ENCODE assay signal across 31 mouse cellular contexts in the genomic region with DNA sequence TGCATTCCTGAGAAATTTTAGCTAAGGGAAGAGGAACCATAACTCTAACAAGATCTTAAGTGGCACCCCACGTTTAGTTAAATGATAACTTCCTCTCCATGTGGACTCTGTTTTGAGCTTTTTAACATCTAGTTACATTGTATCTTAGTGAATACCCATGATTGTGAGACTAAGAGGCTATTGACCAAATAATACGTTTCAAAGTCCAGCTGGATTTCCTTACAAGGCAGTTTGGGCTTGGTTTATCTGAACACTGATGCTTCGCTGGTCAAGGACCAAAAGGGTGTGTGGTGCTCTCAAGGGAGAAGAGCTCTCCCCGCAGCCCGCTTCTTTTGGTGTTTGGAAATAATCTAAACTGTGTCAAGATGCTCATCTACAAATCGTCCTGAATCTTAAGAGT. TPM values are rescaled to one million over a fixed set of nuclear protein-coding genes. Genes with fewer than 3 reads are reported as not detected.
DNase-seq lines count a peak whose midpoint lies in the region; ATAC-seq and TF ChIP-seq lines count a peak whose summit lies in the region.
"Had no signal": no experiment of that assay in that cellular context is flagged by ENCODE, and none has a peak within 500 bp of the region (broad histone marks: within the 10 kb centered on the region; RNA-seq: fewer than 3 reads in every experiment).

No protein-coding gene starts in this region.

- no peaks in the 10 kb centered on the region for H3K36me3 ChIP-seq in kidney, adult 2 months (ENCODE audit: control insufficient read depth, insufficient read depth, low read length)
- H3K36me3 ChIP-seq in kidney, embryonic 14.5 days (ENCODE audit: control insufficient read depth, insufficient read depth, low read length): no peaks in the 10 kb centered on the region
- H3K36me3 ChIP-seq: embryonic facial prominence, embryonic 10.5 days; embryonic facial prominence, embryonic 13.5 days; forebrain, embryonic 12.5 days; forebrain, embryonic 15.5 days; hindbrain, embryonic 12.5 days; hindbrain, embryonic 15.5 days had no signal

- no peak overlapping the region for H3K9ac ChIP-seq in kidney, embryonic 14.5 days (ENCODE audit: low read depth, low read length)
- H3K9ac ChIP-seq: embryonic facial prominence, embryonic 13.5 days; forebrain, embryonic 12.5 days; forebrain, embryonic 15.5 days; hindbrain, embryonic 12.5 days; hindbrain, embryonic 15.5 days had no signal

- no peak overlapping the region for H3K27ac ChIP-seq in kidney, adult 2 months (ENCODE audit: insufficient read depth, low read depth, low read length)
- H3K27ac ChIP-seq in kidney, embryonic 14.5 days (ENCODE audit: low read depth, low read length): no peak overlapping the region
- H3K27ac ChIP-seq: embryonic facial prominence, embryonic 10.5 days; embryonic facial prominence, embryonic 13.5 days; forebrain, embryonic 12.5 days; forebrain, embryonic 15.5 days; heart, adult 2 months; hindbrain, embryonic 12.5 days; hindbrain, embryonic 15.5 days had no signal

- H3K4me3 ChIP-seq in kidney, adult 2 months (ENCODE audit: insufficient read depth, low read depth, low read length): no peak overlapping the region
- H3K4me3 ChIP-seq in kidney, embryonic 14.5 days (ENCODE audit: low read length): no peak overlapping the region
- H3K4me3 ChIP-seq: embryonic facial prominence, embryonic 10.5 days; embryonic facial prominence, embryonic 13.5 days; erythroblast, embryonic 14.5 days; forebrain, embryonic 12.5 days; forebrain, embryonic 15.5 days; heart, adult 2 months; hindbrain, embryonic 12.5 days; hindbrain, embryonic 15.5 days had no signal

- H3K4me2 ChIP-seq in kidney, embryonic 14.5 days (replicated peaks; ENCODE audit: low read depth, low read length): no peak overlapping the region
- H3K4me2 ChIP-seq: embryonic facial prominence, embryonic 13.5 days; forebrain, embryonic 12.5 days; forebrain, embryonic 15.5 days; heart, embryonic 11.5 days; hindbrain, embryonic 12.5 days; hindbrain, embryonic 15.5 days had no signal

- no peak for TF ChIP-seq POLR2A in kidney, adult 2 months (IDR thresholded peaks at IDR 0.05; ENCODE audit: low read depth, low read length)

- H3K27me3 ChIP-seq in kidney, adult 2 months (replicated peaks; ENCODE audit: control insufficient read depth, insufficient read depth, low read length): no peaks in the 10 kb centered on the region
- H3K27me3 ChIP-seq in kidney, embryonic 14.5 days (ENCODE audit: control insufficient read depth, insufficient read depth, low read length): no peaks in the 10 kb centered on the region
- H3K27me3 ChIP-seq: embryonic facial prominence, embryonic 13.5 days; forebrain, embryonic 12.5 days; forebrain, embryonic 15.5 days; hindbrain, embryonic 12.5 days; hindbrain, embryonic 15.5 days had no signal

- peak; percentile 12 for DNase-seq in heart, adult 11 months
- DNase-seq in heart, adult 8-10 months (ENCODE audit: low spot score): no peak
- peak; percentile 82 for DNase-seq in kidney, adult 2 months
- no peak for DNase-seq in kidney, postnatal 25 days
- peak; percentile 29 to 44 for DNase-seq in kidney, postnatal 36 days
- DNase-seq: adrenal gland, adult 8-10 months; adrenal gland, postnatal 25 days; cerebellum, adult 11-12 months; cerebellum, adult 8-10 months; cerebellum, postnatal 10 days; cerebellum, postnatal 36 days; embryo, embryonic 11 days; gastrocnemius, postnatal 25 days; heart, adult 2 months had no signal

- no peaks in the 10 kb centered on the region; the same call in 1 of the 2 replicates for H3K4me1 ChIP-seq in kidney, adult 2 months (ENCODE audit: control insufficient read depth, insufficient read depth, low read length)
- H3K4me1 ChIP-seq in kidney, embryonic 14.5 days (ENCODE audit: control insufficient read depth, insufficient read depth, low read length): no peaks in the 10 kb centered on the region
- H3K4me1 ChIP-seq: embryonic facial prominence, embryonic 10.5 days; embryonic facial prominence, embryonic 13.5 days; forebrain, embryonic 12.5 days; forebrain, embryonic 15.5 days; hindbrain, embryonic 12.5 days had no signal

- 66% methylated on average over 6 of the region's 6 CpGs for WGBS in kidney, adult 2 months
- 86% methylated on average over 6 of the region's 6 CpGs for WGBS in kidney, embryonic 14.5 days

- no peaks in the 10 kb centered on the region for H3K9me3 ChIP-seq in kidney, embryonic 14.5 days (ENCODE audit: control insufficient read depth, low read length)
- H3K9me3 ChIP-seq: embryonic facial prominence, embryonic 10.5 days; embryonic facial prominence, embryonic 13.5 days; forebrain, embryonic 12.5 days; forebrain, embryonic 15.5 days; hindbrain, embryonic 12.5 days; hindbrain, embryonic 15.5 days had no signal

- no peak for ATAC-seq in kidney, embryonic 14.5 days (ENCODE audit: low FRiP score, low TSS enrichment)
- ATAC-seq: activated CD4-positive, CD25-positive, alpha-beta regulatory T cell, adult 4 months; forebrain, embryonic 15.5 days had no signal

- TF ChIP-seq CTCF in kidney, adult 2 months (conservative IDR thresholded peaks at IDR 0.05; ENCODE audit: insufficient read depth, insufficient read length, low read depth, low read length): no peak

RNA-seq across cellular contexts. Expression of gene Gm8994, which starts 51.6 kb away (rescaled TPM):
- not detected for total RNA-seq in heart, adult 8-10 months (2022)
- 0.05 TPM in 1 of 2 replicates, not detected in the other for polyA plus RNA-seq in kidney, adult 2 months (2012; rRNA removed)
- not detected in 2 replicates for polyA plus RNA-seq in kidney, embryonic 14.5 days (2014; fragmentation: Nextera tagmentation; extraction: Ambion mirVana)
- total RNA-seq: adrenal gland, adult 8-10 months; adrenal gland, postnatal 25 days; gastrocnemius, adult 8-10 months; gastrocnemius, postnatal 25 days; heart, adult 2 months; heart, postnatal 25 days; hematopoietic stem cell, adult 5-6 weeks had no signal
- polyA plus RNA-seq: activated CD4-positive, CD25-positive, alpha-beta regulatory T cell, adult 4 months; brain, embryonic 14.5 days; embryonic facial prominence, embryonic 10.5 days; embryonic facial prominence, embryonic 13.5 days; erythroblast, embryonic 14.5 days; forebrain, embryonic 12.5 days; forebrain, embryonic 15.5 days; gonadal fat pad, adult 2 months; heart, adult 2 months; heart, embryonic 11.5 days; heart, embryonic 14.5 days; heart, postnatal 0 days; hindbrain, embryonic 12.5 days; hindbrain, embryonic 15.5 days had no signal

Comparison
In these comparisons a context has a peak if more than half of its experiments do, and no peak if none do; other contexts are left out.
1. DNase-seq: peak in heart, adult 11 months (single experiment), kidney, adult 2 months (single experiment) and kidney, postnatal 36 days (2 of 2); none in heart, adult 8-10 months (single experiment) and kidney, postnatal 25 days (0 of 2).